Mouse (Mus musculus): ENCODE results near the gene Agbl2. TPM values are rescaled to one million over a fixed set of nuclear protein-coding genes. Genes with fewer than 3 reads are reported as not detected.

Agbl2 gene
- polyA plus RNA-seq, 1 experiment from 2014 or later, result 1.2 TPM

- no peak for ATAC-seq (ENCODE audit: insufficient read depth)
- H3K9me3 ChIP-seq (ENCODE audit: low read depth, low read length), result no peaks in the 10 kb centered on the region
- H3K4me3 ChIP-seq (ENCODE audit: low read depth, low read length), result no peak overlapping the region
- no peak for TF ChIP-seq CTCF (IDR thresholded peaks at IDR 0.05; ENCODE audit: low read depth)
- no peaks in the 10 kb centered on the region for H3K4me1 ChIP-seq (ENCODE audit: insufficient read depth)
- H3K4me2 ChIP-seq, result no peak overlapping the region
- no peaks in the 10 kb centered on the region for H3K36me3 ChIP-seq (ENCODE audit: insufficient read depth)
- 50% methylated on average over 7 of the region's 7 CpGs for WGBS
- H3K9ac ChIP-seq, result no peak overlapping the region
- no peak for DNase-seq
- no peaks in the 10 kb centered on the region for H3K27me3 ChIP-seq (ENCODE audit: insufficient read depth, low read length)
- H3K27ac ChIP-seq (ENCODE audit: low read depth), result no peak overlapping the region
Measured at GRCm38 (mm10) chr2:90828739-90829138, 46.2 kb downstream of the Agbl2 start.

GRCm38 (mm10) chr2:90833502-90833901, 51.0 kb downstream of the Agbl2 start:
- 69% methylated on average over 5 of the region's 5 CpGs for WGBS
- no peaks in the 10 kb centered on the region for H3K9me3 ChIP-seq (ENCODE audit: low read depth, low read length)
- no peak overlapping the region for H3K9ac ChIP-seq
- no peaks in the 10 kb centered on the region for H3K36me3 ChIP-seq (ENCODE audit: insufficient read depth)
- no peak overlapping the region for H3K27ac ChIP-seq (ENCODE audit: low read depth)
- no peaks in the 10 kb centered on the region for H3K4me1 ChIP-seq (ENCODE audit: insufficient read depth)
- H3K27me3 ChIP-seq (ENCODE audit: insufficient read depth, low read length), result no peaks in the 10 kb centered on the region
- ATAC-seq (ENCODE audit: insufficient read depth) (no peak), DNase-seq (no peak)
- H3K4me2 ChIP-seq, result no peak overlapping the region
- no peak for TF ChIP-seq CTCF (IDR thresholded peaks at IDR 0.05; ENCODE audit: low read depth)
- H3K4me3 ChIP-seq (ENCODE audit: low read depth, low read length), result no peak overlapping the region

GRCm38 (mm10) chr2:90838621-90839020, 56.1 kb downstream of the Agbl2 start:
- Histone ChIP-seq H3K36me3 (ENCODE audit: insufficient read depth) (no peaks in the 10 kb centered on the region), H3K9ac (no peak overlapping the region), H3K27ac (ENCODE audit: low read depth) (no peak overlapping the region), H3K4me1 (ENCODE audit: insufficient read depth) (no peaks in the 10 kb centered on the region), H3K4me3 (ENCODE audit: low read depth, low read length) (no peak overlapping the region), H3K9me3 (ENCODE audit: low read depth, low read length) (no peaks in the 10 kb centered on the region), H3K27me3 (ENCODE audit: insufficient read depth, low read length) (no peaks in the 10 kb centered on the region), H3K4me2 (no peak overlapping the region)
- ATAC-seq (ENCODE audit: insufficient read depth) (no peak), DNase-seq (no peak)
- no peak for TF ChIP-seq CTCF (IDR thresholded peaks at IDR 0.05; ENCODE audit: low read depth)
- 78% methylated on average over 2 of the region's 2 CpGs for WGBS

- no peak for DNase-seq
- no peak for ATAC-seq (ENCODE audit: insufficient read depth)
- Histone ChIP-seq H3K36me3 (ENCODE audit: insufficient read depth) (no peaks in the 10 kb centered on the region), H3K27me3 (ENCODE audit: insufficient read depth, low read length) (no peaks in the 10 kb centered on the region), H3K4me2 (no peak overlapping the region), H3K4me1 (ENCODE audit: insufficient read depth) (no peaks in the 10 kb centered on the region; the same call in 1 of the 2 replicates), H3K9me3 (ENCODE audit: low read depth, low read length) (no peaks in the 10 kb centered on the region), H3K4me3 (ENCODE audit: low read depth, low read length) (no peak overlapping the region), H3K9ac (no peak overlapping the region), H3K27ac (ENCODE audit: low read depth) (no peak overlapping the region)
- WGBS, result 72% methylated on average over 1 of the region's 1 CpGs
- TF ChIP-seq CTCF (IDR thresholded peaks at IDR 0.05; ENCODE audit: low read depth), result no peak
Measured at GRCm38 (mm10) chr2:90843666-90844065, 61.1 kb downstream of the Agbl2 start.

- Histone ChIP-seq H3K4me1 (ENCODE audit: insufficient read depth) (no peaks in the 10 kb centered on the region; the same call in 1 of the 2 replicates), H3K4me2 (no peak overlapping the region), H3K9ac (no peak overlapping the region), H3K4me3 (ENCODE audit: low read depth, low read length) (no peak overlapping the region), H3K9me3 (ENCODE audit: low read depth, low read length) (no peaks in the 10 kb centered on the region), H3K27me3 (ENCODE audit: insufficient read depth, low read length) (no peaks in the 10 kb centered on the region), H3K36me3 (ENCODE audit: insufficient read depth) (peaks cover 1% of the 10 kb centered on the region; the same call in 1 of the 2 replicates), H3K27ac (ENCODE audit: low read depth) (no peak overlapping the region)
- ATAC-seq (ENCODE audit: insufficient read depth), result no peak
- DNase-seq, result no peak
- TF ChIP-seq CTCF (IDR thresholded peaks at IDR 0.05; ENCODE audit: low read depth), result no peak
- WGBS, result 70% methylated on average over 5 of the region's 5 CpGs
Measured at GRCm38 (mm10) chr2:90844262-90844661, 61.7 kb downstream of the Agbl2 start.

GRCm38 (mm10) chr2:90845234-90845633, 62.7 kb downstream of the Agbl2 start:
- no peaks in the 10 kb centered on the region; the same call in 1 of the 2 replicates for H3K4me1 ChIP-seq (ENCODE audit: insufficient read depth)
- no peak overlapping the region for H3K4me2 ChIP-seq
- H3K27ac ChIP-seq (ENCODE audit: low read depth), result no peak overlapping the region
- H3K9ac ChIP-seq, result no peak overlapping the region
- H3K27me3 ChIP-seq (ENCODE audit: insufficient read depth, low read length), result no peaks in the 10 kb centered on the region
- DNase-seq (no peak), ATAC-seq (ENCODE audit: insufficient read depth) (no peak)
- no peaks in the 10 kb centered on the region for H3K9me3 ChIP-seq (ENCODE audit: low read depth, low read length)
- H3K4me3 ChIP-seq (ENCODE audit: low read depth, low read length), result no peak overlapping the region
- no peak for TF ChIP-seq CTCF (IDR thresholded peaks at IDR 0.05; ENCODE audit: low read depth)
- 64% methylated on average over 5 of the region's 5 CpGs for WGBS
- H3K36me3 ChIP-seq (ENCODE audit: insufficient read depth), result peaks cover 6% of the 10 kb centered on the region

GRCm38 (mm10) chr2:90846171-90846570, 63.6 kb downstream of the Agbl2 start:
- no peak overlapping the region for H3K27ac ChIP-seq (ENCODE audit: low read depth)
- H3K4me3 ChIP-seq (ENCODE audit: low read depth, low read length), result peak overlapping the region; percentile 85

GRCm38 (mm10) chr2:90846597-90846954, 64.0 kb downstream of the Agbl2 start:
- no peak for ATAC-seq (ENCODE audit: insufficient read depth)
- Histone ChIP-seq H3K4me3 (ENCODE audit: low read depth, low read length) (peak overlapping the region; percentile 85), H3K9me3 (ENCODE audit: low read depth, low read length) (no peaks in the 10 kb centered on the region), H3K27me3 (ENCODE audit: insufficient read depth, low read length) (no peaks in the 10 kb centered on the region), H3K36me3 (ENCODE audit: insufficient read depth) (peaks cover 20% of the 10 kb centered on the region), H3K27ac (ENCODE audit: low read depth) (peak overlapping the region; percentile 56; the same call in 1 of the 2 replicates), H3K9ac (peak overlapping the region; percentile 45), H3K4me2 (peak overlapping the region; percentile 84), H3K4me1 (ENCODE audit: insufficient read depth) (no peaks in the 10 kb centered on the region; the same call in 1 of the 2 replicates)
- DNase-seq, result no peak
- peak; percentile 6; the same call in 1 of the 2 replicates for TF ChIP-seq CTCF (IDR thresholded peaks at IDR 0.05; ENCODE audit: low read depth)
- under 1% methylated on average over 8 of the region's 8 CpGs for WGBS

More at GRCm38 (mm10) chr2:90846171-90846570, 63.6 kb downstream of the Agbl2 start:
- Histone ChIP-seq H3K9ac (peak overlapping the region; percentile 45; the same call in 1 of the 2 replicates), H3K4me1 (ENCODE audit: insufficient read depth) (no peaks in the 10 kb centered on the region; the same call in 1 of the 2 replicates), H3K4me2 (peak overlapping the region; percentile 84), H3K36me3 (ENCODE audit: insufficient read depth) (peaks cover 16% of the 10 kb centered on the region), H3K27me3 (ENCODE audit: insufficient read depth, low read length) (no peaks in the 10 kb centered on the region), H3K9me3 (ENCODE audit: low read depth, low read length) (no peaks in the 10 kb centered on the region)
- DNase-seq (no peak), ATAC-seq (ENCODE audit: insufficient read depth) (no peak)
- no peak for TF ChIP-seq CTCF (IDR thresholded peaks at IDR 0.05; ENCODE audit: low read depth)
- WGBS, result 42% methylated on average over 6 of the region's 6 CpGs

All from lung, embryonic 14.5 days (tissue).